Mouse (Mus musculus): ENCODE results near the gene Tjp2.

DNA sequence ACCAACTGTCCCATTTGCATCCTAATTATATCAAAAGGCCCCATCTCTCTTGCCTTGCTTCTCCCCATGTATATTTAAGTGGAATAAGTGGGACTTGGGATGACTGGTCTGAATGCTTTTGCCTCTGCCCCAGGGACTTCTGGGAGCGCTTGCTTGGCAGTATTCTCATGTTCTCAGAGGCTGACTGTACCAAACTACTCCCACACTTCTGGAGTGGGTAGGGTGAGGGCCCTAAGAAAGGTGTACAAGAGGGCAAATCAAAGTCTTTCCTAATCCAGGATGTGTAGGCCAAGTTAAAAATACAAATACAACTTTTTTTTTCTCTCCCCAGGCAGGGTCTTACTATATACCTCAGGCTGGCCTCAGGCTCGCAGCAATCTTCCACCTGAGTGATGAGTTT, 37.0 kb downstream of the Tjp2 start:
- TF ChIP-seq POLR2A (IDR thresholded peaks at IDR 0.05; ENCODE audit: borderline replicate concordance, extremely low read depth, insufficient read depth, insufficient read length, poor library complexity, severe bottlenecking) (no peak), CTCF (IDR thresholded peaks at IDR 0.05; ENCODE audit: borderline replicate concordance, extremely low read depth, insufficient read depth, insufficient read length) (no peak)
